In genomic region chr2:156749687-156750086, GRCm38 (mm10) we compare ENCODE assay signal across 25 mouse cellular contexts. TPM values are rescaled to one million over a fixed set of nuclear protein-coding genes. Genes with fewer than 3 reads are reported as not detected.
A peak's percentile ranks its signal among the peaks of the same experiment; 100 is the strongest.
DNase-seq lines count a peak whose midpoint lies in the region; ATAC-seq and TF ChIP-seq lines count a peak whose summit lies in the region.
"Had no signal": no experiment of that assay in that cellular context is flagged by ENCODE, and none has a peak within 500 bp of the region (broad histone marks: within the 10 kb centered on the region; RNA-seq: fewer than 3 reads in every experiment).

No protein-coding gene starts in this region.

- no peaks in the 10 kb centered on the region for H3K27me3 ChIP-seq in testis, adult 2 months (ENCODE audit: control insufficient read depth, insufficient read depth, low read length)
- no peaks in the 10 kb centered on the region for H3K27me3 ChIP-seq in embryonic facial prominence, embryonic 10.5 days (replicated peaks; ENCODE audit: low read depth, poor library complexity, severe bottlenecking)
- no peaks in the 10 kb centered on the region for H3K27me3 ChIP-seq in liver, embryonic 14.5 days (ENCODE audit: control insufficient read depth, insufficient read depth, low read length)
- no peaks in the 10 kb centered on the region for H3K27me3 ChIP-seq in hindbrain, embryonic 11.5 days (ENCODE audit: control insufficient read depth, insufficient read depth, low read length)
- H3K27me3 ChIP-seq: CH12.LX; embryonic facial prominence, embryonic 12.5 days; heart, embryonic 12.5 days; hindbrain, embryonic 13.5 days; limb, embryonic 12.5 days; neural tube, embryonic 15.5 days had no signal

- ATAC-seq in liver, embryonic 14.5 days (ENCODE audit: insufficient read depth): peak; percentile 44; the same call in 1 of the 2 replicates
- no peak for ATAC-seq in hindbrain, embryonic 11.5 days (ENCODE audit: low FRiP score)
- ATAC-seq: forebrain, postnatal 0 days had no signal

- no peaks in the 10 kb centered on the region; the same call in 1 of the 2 replicates for H3K9me3 ChIP-seq in embryonic facial prominence, embryonic 10.5 days
- no peaks in the 10 kb centered on the region for H3K9me3 ChIP-seq in liver, embryonic 14.5 days (ENCODE audit: control insufficient read depth, low read length)
- no peaks in the 10 kb centered on the region for H3K9me3 ChIP-seq in hindbrain, embryonic 11.5 days (ENCODE audit: control insufficient read depth, low read length)
- H3K9me3 ChIP-seq: embryonic facial prominence, embryonic 12.5 days; heart, embryonic 12.5 days; hindbrain, embryonic 13.5 days; limb, embryonic 12.5 days; neural tube, embryonic 15.5 days had no signal

- 93% methylated on average over 8 of the region's 8 CpGs for WGBS in embryonic facial prominence, embryonic 10.5 days
- WGBS in liver, embryonic 14.5 days (ENCODE audit: insufficient replicate concordance): 25% methylated on average over 8 of the region's 8 CpGs
- WGBS in hindbrain, embryonic 11.5 days: 93% methylated on average over 8 of the region's 8 CpGs

- no peak for TF ChIP-seq POLR2A in testis, adult 2 months (IDR thresholded peaks at IDR 0.05; ENCODE audit: control insufficient read depth, low read depth, low read length)

- TF ChIP-seq CTCF in testis, adult 2 months (IDR thresholded peaks at IDR 0.05; ENCODE audit: control insufficient read depth, insufficient read depth, insufficient replicate concordance, low read depth, low read length): no peak
- TF ChIP-seq CTCF in liver, embryonic 14.5 days (IDR thresholded peaks at IDR 0.05; ENCODE audit: low read depth): no peak

- no peak for TF ChIP-seq EP300 in liver, embryonic 14.5 days (IDR thresholded peaks at IDR 0.05; ENCODE audit: low read depth)

- DNase-seq in testis, postnatal 10 days (ENCODE audit: low spot score): no peak
- DNase-seq in embryonic facial prominence, embryonic 10.5 days (ENCODE audit: low spot score): no peak
- no peak for DNase-seq in liver, embryonic 14.5 days (ENCODE audit: low read depth in 3 of 3, low spot score in 3 of 3)
- no peak for DNase-seq in urinary bladder, postnatal 36 days (ENCODE audit: low spot score in 2 of 2)
- DNase-seq in kidney, adult 11 months: no peak
- no peak for DNase-seq in hindbrain, embryonic 11.5 days (ENCODE audit: low spot score)
- DNase-seq: adrenal gland, postnatal 10 days; B cell, adult 2 months; cerebellum, adult 9-10 months; forebrain, postnatal 0 days; gastrocnemius, postnatal 14 days; heart, adult 11 months; heart, postnatal 14 days; kidney, adult 8-10 months; kidney, postnatal 10 days; lung, adult 2 months; lung, postnatal 14 days; thymus, postnatal 14 days had no signal

- no peaks in the 10 kb centered on the region for H3K4me1 ChIP-seq in testis, adult 2 months (ENCODE audit: control insufficient read depth, insufficient read depth, low read length)
- no peaks in the 10 kb centered on the region for H3K4me1 ChIP-seq in embryonic facial prominence, embryonic 10.5 days
- H3K4me1 ChIP-seq in liver, embryonic 14.5 days (replicated peaks; ENCODE audit: control insufficient read depth in 2 of 2, insufficient read depth in 2 of 2, low read length in 1 of 2): peaks cover 0 to 6% of the 10 kb centered on the region in 2 experiments; a peak in 2 of 4 replicates
- H3K4me1 ChIP-seq in hindbrain, embryonic 11.5 days (replicated peaks; ENCODE audit: control insufficient read depth, insufficient read depth, low read length): no peaks in the 10 kb centered on the region
- H3K4me1 ChIP-seq: embryonic facial prominence, embryonic 12.5 days; limb, embryonic 12.5 days; neural tube, embryonic 15.5 days had no signal

- H3K9ac ChIP-seq in liver, embryonic 14.5 days (replicated peaks): no peak overlapping the region
- no peak overlapping the region for H3K9ac ChIP-seq in hindbrain, embryonic 11.5 days (ENCODE audit: low read depth, low read length)
- H3K9ac ChIP-seq: embryonic facial prominence, embryonic 12.5 days; forebrain, postnatal 0 days; heart, embryonic 12.5 days; hindbrain, embryonic 13.5 days; limb, embryonic 12.5 days; neural tube, embryonic 15.5 days had no signal

- no peak overlapping the region for H3K27ac ChIP-seq in testis, adult 2 months (ENCODE audit: control insufficient read depth, insufficient read depth, low read depth, low read length)
- 0 out of 2 replicates have a peak overlapping the region, but pooled peaks have one; percentile 15 for H3K27ac ChIP-seq in embryonic facial prominence, embryonic 10.5 days (replicated peaks)
- H3K27ac ChIP-seq in liver, embryonic 14.5 days: no peak overlapping the region
- no peak overlapping the region for H3K27ac ChIP-seq in hindbrain, embryonic 11.5 days (ENCODE audit: low read depth, low read length)
- H3K27ac ChIP-seq: embryonic facial prominence, embryonic 12.5 days; hindbrain, embryonic 13.5 days; limb, embryonic 12.5 days; neural tube, embryonic 15.5 days had no signal

- no peak overlapping the region for H3K4me2 ChIP-seq in liver, embryonic 14.5 days (ENCODE audit: low read depth)
- H3K4me2 ChIP-seq in hindbrain, embryonic 11.5 days (replicated peaks; ENCODE audit: low read depth, low read length): no peak overlapping the region
- H3K4me2 ChIP-seq: embryonic facial prominence, embryonic 12.5 days; heart, embryonic 12.5 days; hindbrain, embryonic 13.5 days; limb, embryonic 12.5 days; neural tube, embryonic 15.5 days had no signal

- no peaks in the 10 kb centered on the region for H3K36me3 ChIP-seq in testis, adult 2 months (ENCODE audit: control insufficient read depth, insufficient read depth, low read length)
- peaks cover 98% of the 10 kb centered on the region for H3K36me3 ChIP-seq in embryonic facial prominence, embryonic 10.5 days (replicated peaks)
- H3K36me3 ChIP-seq in liver, embryonic 14.5 days (replicated peaks; ENCODE audit: control insufficient read depth, insufficient read depth, low read depth): no peaks in the 10 kb centered on the region
- peaks cover 12% of the 10 kb centered on the region; the same call in 1 of the 2 replicates for H3K36me3 ChIP-seq in hindbrain, embryonic 11.5 days (ENCODE audit: control insufficient read depth, insufficient read depth, low read length)

- peak overlapping the region; percentile 67 for H3K4me3 ChIP-seq in testis, adult 2 months (ENCODE audit: control insufficient read depth, low read depth, low read length)
- H3K4me3 ChIP-seq in embryonic facial prominence, embryonic 10.5 days: no peak overlapping the region
- no peak overlapping the region for H3K4me3 ChIP-seq in liver, embryonic 14.5 days (ENCODE audit: insufficient read depth in 1 of 2, low read depth in 2 of 2, low read length in 2 of 2)
- no peak overlapping the region for H3K4me3 ChIP-seq in hindbrain, embryonic 11.5 days (ENCODE audit: low read depth, low read length)
- H3K4me3 ChIP-seq: embryonic facial prominence, embryonic 12.5 days; heart, embryonic 12.5 days; hindbrain, embryonic 13.5 days; limb, embryonic 12.5 days; neural tube, embryonic 15.5 days had no signal

RNA-seq across cellular contexts. Expression of gene Myl9, which starts 25.5 kb away (rescaled TPM):
- 68.0 and 106 TPM in 2 replicates for polyA plus RNA-seq in testis, adult 2 months (2012; rRNA removed)
- 82.9 and 91.7 TPM in 2 replicates for polyA plus RNA-seq in embryonic facial prominence, embryonic 10.5 days (2016; fragmentation: Nextera tagmentation; extraction: Ambion mirVana)
- 25.2 and 27.2 TPM in 2 replicates for polyA plus RNA-seq in liver, embryonic 14.5 days (2012; rRNA removed)
- polyA plus RNA-seq in liver, embryonic 14.5 days (2014; fragmentation: Nextera tagmentation; extraction: Ambion mirVana): 44.4 and 51.3 TPM in 2 replicates
- 96.1 and 133 TPM in 2 replicates for polyA plus RNA-seq in hindbrain, embryonic 11.5 days (2014; fragmentation: Nextera tagmentation; extraction: Ambion mirVana)
